Mouse (Mus musculus): ENCODE measurements around the gene Medag. TPM values are rescaled to one million over a fixed set of nuclear protein-coding genes. Genes with fewer than 3 reads are reported as not detected.

Gene Medag
- polyA plus RNA-seq (2014; fragmentation: Illumina TruSeq; extraction: RNeasy Lipid Tissue Mini Kit (QIAGEN cat#74804); ENCODE audit: low read depth, low replicate concordance) = 16.2 TPM

GRCm38 (mm10) chr5:149411509-149412193 is at the start of gene Medag:
Gene Medag, plus strand, starts transcription at chr5:149411749.

GRCm38 (mm10) chr5:149439531-149440179 is 28.1 kb downstream of the Medag start, which contains the start of gene Tex26:
Gene Tex26, plus strand, starts transcription at chr5:149439660.

Other genes starting within 250 kb of the Medag start
- 19.9 TPM for gene Uspl1, start 227.4 kb upstream of the Medag start, polyA plus RNA-seq (2014; fragmentation: Illumina TruSeq; extraction: RNeasy Lipid Tissue Mini Kit (QIAGEN cat#74804); ENCODE audit: low read depth, low replicate concordance)
- gene Hmgb1, start 227.3 kb upstream of the Medag start, polyA plus RNA-seq (2014; fragmentation: Illumina TruSeq; extraction: RNeasy Lipid Tissue Mini Kit (QIAGEN cat#74804); ENCODE audit: low read depth, low replicate concordance) = 255 TPM
- 16.6 TPM for gene Alox5ap, start 147.0 kb upstream of the Medag start, polyA plus RNA-seq (2014; fragmentation: Illumina TruSeq; extraction: RNeasy Lipid Tissue Mini Kit (QIAGEN cat#74804); ENCODE audit: low read depth, low replicate concordance)
- gene Tex26, start 27.9 kb downstream of the Medag start, polyA plus RNA-seq (2014; fragmentation: Illumina TruSeq; extraction: RNeasy Lipid Tissue Mini Kit (QIAGEN cat#74804); ENCODE audit: low read depth, low replicate concordance) = not detected
- 0.18 TPM for gene Wdr95, start 116.9 kb downstream of the Medag start, polyA plus RNA-seq (2014; fragmentation: Illumina TruSeq; extraction: RNeasy Lipid Tissue Mini Kit (QIAGEN cat#74804); ENCODE audit: low read depth, low replicate concordance)
- gene Hsph1, start 224.6 kb downstream of the Medag start, polyA plus RNA-seq (2014; fragmentation: Illumina TruSeq; extraction: RNeasy Lipid Tissue Mini Kit (QIAGEN cat#74804); ENCODE audit: low read depth, low replicate concordance) = 54.8 TPM